Mouse (Mus musculus) cerebellum, postnatal 14 days (tissue): ENCODE results near the gene Adarb1.

Experiments
- DNase-seq, 2 experiments: peaks; one replicate each; pipeline ENCODE4 v3.0.0; 2021; ENCODE audit warnings: mixed read lengths in 2 of 2

Adarb1 gene

DNA sequence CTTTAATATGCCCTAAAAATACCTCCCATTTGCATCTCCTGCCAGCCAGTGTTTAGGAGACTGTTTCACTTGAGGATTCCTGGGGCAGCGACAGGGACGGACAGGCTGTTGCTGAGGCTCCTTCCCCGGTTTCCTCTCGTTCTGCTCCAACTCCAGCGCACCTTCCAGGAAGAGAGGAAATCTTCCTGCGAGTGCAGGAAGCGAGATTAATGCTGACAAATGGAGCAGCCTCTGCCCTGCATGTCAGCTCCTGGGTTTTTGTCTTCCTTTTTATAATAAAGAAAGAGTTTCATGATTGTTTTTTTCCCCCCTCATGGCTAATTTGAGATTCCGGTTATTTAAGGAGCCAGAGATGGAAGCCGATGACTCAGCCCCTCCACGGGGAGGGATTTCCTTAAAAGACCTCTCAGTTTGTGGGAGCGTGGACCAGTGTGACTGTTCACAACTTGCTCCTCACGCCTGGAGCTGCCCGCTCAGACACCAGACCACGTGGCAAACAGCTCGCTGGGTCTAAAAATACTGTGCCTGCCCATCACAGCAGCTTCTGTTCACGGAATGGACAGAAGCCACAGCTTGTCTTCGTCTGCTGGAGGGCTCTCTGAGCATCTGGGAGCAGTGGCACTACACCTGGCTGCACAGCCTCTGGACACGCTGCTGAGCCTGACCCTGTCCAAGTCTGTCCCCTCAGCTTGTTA lies 16.5 kb upstream of the Adarb1 start:
- DNase-seq, result peak; percentile 58 to 59

DNA sequence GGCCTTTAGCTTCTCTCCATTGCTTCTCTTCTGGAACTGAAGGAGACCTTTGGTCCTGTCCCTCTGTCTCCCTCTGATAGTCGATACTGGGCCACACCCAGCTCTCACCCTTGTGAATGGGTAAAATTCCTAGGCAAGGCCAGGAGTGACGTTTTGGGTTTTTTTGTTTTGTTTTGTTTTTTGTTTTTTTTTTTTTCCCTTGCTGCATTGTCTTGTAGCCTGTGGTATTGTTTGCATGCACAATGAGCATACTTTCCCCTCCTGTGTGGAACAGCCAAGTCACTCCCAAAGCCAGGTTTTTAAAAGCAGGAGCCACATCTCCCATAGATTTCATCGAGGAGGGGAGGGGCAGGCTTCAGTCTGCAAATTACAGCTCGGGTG lies 16.0 kb upstream of the Adarb1 start:
- no peak for DNase-seq

DNA sequence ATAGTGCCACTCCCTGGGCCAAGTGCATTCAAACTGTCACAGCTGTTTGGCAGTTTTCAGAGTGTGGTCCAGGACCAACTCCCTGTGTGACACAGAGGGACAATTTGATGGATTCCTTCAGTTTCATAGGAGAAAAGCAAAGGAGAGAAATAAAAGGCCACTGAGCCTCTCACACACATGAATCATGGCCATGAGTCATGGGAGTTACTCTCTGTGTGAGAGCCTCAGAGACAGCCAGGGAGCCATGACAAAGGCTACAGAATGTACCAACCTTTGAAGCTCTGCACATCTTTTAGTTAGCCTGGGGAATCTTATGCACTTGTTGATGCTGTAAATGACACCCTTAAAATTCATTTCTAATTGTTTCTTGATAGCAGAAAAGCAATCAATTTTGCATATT lies 12.7 kb upstream of the Adarb1 start:
- DNase-seq, result no peak

DNA sequence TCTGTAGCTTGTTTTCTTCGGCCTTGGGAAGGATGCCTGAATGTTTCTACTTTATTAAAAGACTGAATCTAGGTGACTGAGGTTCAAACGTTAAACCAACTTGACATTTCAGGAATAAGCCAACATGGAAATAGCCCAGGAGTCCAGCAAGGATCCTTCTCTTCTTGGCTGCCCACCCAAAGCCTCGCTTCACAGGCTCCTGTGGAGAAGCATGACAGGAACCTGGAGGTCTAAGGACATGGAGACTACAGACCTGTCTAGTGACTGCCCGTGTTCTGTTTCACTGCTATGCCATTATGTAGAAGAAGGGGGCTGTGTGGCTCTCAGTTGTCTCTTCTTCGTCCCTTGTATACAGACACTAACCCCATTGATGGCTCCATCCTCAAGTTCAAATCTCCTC lies 11.9 kb upstream of the Adarb1 start:
- DNase-seq, result peak; percentile 82

DNA sequence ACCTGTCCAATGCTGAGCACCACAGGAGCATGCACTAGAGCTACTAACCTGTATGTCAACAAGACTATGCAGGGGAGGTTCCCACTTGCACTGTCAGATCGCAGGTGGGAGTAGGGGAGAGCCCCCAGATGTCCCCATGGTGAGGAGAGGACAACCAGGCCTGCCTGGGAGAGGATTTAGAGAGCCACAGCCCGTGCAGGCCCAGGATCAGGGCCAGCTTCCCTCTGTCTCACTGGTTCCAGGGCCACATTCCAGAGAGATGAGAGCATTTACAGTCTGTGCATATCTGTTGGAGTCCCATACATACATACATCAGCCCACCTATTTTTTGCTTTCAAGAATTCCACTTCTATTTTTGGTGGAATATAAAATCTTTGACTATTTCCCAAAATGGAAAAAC lies 9.5 kb upstream of the Adarb1 start:
- DNase-seq, result peak in 1 of 2 experiments; percentile 54

DNA sequence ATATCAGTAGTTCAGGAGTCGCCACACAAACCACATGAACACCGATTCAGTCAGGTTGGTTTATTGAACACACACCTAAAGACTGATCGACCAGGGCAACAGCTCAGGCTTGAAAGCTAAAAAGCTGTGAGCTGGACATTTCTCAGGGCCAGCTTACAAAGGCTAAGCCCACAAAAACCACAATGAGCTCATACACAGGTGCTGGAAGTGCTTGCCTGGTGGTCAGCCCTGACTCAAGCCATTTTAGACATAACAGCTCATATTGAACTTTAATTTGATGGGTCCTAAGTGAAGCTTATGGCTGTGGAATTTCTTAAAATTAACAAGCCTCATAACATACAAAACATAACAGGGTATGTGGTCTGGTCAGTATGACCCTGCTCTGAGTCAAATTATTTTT lies 2.1 kb upstream of the Adarb1 start:
- DNase-seq, result no peak

DNA sequence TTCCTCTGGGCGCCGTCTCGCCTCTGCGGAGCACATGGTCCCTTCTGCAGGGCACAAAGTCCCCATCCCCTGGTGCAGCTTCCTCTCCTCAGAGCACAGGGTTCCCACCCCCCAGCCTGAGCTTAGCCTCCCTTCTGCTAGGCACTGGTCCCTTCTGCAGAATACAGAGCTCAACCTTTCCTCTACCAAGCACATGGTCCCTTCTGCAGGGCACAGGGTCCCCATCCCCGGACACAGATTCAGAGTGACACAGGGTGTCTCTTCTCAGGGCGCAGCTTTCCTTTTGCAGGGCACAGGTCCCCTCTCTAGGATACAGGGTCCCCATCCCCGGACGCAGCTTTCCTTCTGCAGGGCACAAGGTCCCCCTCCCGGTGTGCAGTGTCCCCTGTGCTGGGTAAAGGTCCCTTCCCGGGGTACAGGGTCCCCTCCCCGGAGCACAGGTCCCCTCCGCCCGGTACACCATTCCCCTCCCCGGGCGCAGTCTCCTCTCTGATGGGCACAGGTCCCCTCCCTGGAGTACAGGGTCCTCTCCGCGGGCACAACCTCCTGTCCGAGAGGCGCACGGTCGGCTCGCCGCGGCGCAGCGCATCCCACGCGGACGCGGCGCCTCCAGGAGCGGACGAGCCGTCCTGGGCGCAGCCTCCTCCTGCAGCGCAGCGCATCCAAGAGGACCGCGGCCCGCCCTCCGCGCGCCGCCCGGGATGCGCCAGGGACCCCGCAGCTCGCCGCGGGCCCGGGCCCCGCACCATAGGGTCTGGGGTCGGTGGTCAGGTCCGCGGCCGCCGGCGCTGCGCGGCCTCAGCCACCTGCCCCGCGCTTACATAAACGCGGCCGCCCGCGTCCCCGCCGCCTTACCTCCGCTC lies 599 bp downstream of the Adarb1 start:
- DNase-seq, result peak; percentile 46 to 54

DNA sequence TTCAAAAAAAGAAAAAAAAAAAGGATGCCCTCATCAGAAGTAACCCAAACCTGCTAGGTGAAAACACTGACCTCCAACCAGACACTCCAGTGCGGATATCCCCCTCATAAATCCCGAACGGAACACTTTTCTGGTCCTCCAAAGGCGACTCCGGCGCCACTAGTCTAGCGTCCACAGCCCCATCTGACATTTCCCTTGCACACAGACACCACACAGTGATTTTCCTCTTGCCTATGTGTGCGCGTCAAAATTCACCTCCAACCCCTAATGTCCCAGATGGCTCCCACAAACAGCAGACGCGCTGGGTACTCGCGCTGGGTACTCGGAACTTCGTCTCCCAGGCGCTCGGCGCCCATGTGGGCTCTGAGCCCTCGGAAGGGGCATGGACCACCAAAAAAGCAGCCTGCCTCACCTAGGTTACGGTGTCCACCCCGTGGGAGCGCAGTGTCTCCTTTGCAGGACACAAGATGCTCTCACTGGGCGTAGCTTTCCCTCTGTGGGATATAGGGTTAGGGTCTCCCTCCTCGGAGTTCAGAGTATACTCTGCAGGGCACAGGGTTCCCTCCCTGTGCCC lies 1.3 kb downstream of the Adarb1 start:
- DNase-seq, result peak; percentile 42 to 48

DNA sequence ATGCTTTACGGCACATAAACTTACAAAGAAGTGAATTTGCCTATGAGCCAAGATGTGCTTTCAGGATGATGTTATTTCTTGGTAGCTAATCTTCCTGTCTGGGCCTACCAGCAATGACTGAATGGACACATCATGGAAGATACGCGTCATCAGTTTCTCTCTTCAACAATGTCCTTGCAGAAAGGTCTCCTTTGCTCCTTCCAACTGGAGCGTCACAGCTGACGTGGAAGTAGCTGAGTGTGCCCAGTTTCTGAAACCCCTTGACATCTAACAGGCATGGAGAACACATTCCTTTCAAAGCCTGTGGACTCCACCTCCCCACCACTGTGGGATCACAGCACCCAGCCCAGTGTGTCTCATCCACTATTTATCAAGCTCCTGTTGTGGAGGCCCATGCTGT lies 2.2 kb downstream of the Adarb1 start:
- peak in 1 of 2 experiments; percentile 47 for DNase-seq

DNA sequence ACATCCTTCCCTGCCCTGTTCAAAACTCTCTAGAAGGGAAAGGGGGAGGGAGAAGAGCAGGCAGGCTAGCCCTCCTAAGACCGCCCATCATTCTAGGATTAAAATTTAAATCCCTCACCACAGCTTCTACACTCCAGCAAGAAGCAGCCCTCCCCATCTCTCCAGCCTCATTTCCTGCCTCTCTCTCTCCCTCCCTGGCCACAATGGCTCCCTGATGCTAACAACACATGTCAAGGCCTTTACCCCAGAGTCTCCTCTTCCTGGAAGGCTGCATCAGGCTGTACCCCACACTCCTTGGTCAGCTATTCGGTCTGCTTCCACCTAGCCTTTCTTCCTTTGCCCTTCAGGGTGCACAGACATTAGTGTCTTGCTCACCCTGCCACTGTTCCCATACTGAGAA lies 4.3 kb downstream of the Adarb1 start:
- DNase-seq, result no peak

DNA sequence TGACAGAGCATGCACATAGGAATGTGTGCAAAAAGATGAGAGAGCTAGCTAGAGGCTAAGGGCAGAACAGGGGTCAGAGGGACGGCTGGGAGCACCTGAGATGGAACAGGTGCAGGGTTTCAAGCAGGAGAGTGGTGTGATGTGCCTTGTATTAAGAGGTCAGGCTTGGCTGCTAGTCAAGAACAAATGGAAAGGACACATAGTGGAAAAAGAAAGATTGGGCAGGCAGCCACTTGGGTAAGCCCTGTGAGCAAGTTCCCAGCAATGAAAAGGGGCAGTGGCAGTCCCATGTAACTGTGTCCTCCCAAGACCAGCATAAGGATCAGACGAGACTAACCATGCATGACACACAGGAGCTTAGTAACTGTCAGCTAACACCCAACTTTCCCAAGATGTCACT lies 8.9 kb downstream of the Adarb1 start:
- DNase-seq, result no peak

DNA sequence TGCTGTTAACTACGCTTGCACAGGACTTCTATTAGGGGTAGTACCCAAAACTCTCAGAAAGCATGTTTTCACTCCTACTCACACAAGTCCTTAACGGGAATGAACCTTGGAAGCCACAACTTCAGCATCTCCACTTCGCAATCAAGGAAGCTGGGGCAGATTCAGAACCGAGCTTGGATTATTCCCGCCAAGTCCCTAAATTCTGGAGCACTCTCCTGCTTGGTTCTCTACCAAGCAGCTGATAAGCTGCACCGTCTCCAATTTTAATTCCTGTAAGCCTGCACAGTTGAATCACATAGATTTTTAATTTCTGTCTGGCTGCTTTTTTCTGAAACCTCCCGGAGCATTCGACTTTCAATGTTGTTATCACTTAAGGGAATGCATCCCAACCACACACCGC lies 9.8 kb downstream of the Adarb1 start:
- no peak for DNase-seq

DNA sequence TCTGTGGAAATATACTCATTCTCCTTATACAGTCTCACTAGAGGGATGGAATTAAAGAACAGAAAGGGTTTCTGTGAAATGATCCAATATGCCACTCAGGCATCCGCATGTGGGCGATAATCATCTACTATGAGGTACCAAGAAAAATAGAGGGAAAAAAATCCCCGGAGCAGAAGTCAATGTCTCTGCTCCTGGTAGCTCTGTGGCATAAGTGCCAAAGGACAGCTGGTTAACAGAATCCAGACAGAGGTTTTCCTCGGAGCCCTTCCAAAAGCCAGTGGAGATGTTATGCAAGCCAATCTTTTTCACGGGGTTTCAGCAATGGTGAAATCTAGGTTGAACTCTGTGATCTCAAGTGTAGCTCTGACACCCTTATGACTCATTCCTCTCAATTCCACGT lies 11.6 kb downstream of the Adarb1 start:
- DNase-seq, result no peak

DNA sequence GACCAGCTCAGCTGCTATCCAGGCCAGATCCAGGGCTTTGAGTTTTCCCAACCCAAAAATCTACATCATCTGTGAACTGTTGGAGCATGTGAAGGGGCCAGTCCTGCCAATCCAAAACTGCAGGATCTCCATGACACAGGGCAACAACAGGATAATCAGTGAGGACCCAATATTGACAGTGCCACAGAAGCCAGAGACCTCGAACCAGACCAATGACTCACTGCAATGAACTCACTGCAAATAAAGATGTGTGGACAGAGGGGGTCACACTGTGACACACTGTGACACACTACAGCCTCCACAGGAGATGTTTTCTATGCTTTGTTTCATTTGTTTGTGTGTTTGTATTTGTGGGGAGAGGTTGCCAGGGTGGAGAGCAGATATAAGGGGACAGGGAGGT lies 15.6 kb downstream of the Adarb1 start:
- no peak for DNase-seq

DNA sequence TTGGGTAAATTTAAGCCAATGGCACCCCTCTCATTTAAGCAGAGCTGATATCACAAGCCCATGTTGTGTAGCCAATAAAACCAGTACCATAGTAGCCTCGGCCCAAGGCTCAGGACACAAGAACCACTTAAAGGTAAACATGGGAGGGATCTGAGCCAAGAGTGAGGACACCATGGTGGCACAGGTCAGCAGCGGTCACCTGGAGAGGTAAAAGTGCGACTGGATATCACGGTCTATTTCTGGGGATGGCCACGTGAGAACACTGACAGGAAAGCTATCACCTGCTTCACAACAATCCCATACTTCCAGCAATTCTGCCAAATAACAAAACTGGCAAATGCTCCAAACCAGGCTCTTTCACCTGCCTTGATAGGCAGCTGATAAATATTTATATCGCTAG lies 17.0 kb downstream of the Adarb1 start:
- DNase-seq, result no peak

DNA sequence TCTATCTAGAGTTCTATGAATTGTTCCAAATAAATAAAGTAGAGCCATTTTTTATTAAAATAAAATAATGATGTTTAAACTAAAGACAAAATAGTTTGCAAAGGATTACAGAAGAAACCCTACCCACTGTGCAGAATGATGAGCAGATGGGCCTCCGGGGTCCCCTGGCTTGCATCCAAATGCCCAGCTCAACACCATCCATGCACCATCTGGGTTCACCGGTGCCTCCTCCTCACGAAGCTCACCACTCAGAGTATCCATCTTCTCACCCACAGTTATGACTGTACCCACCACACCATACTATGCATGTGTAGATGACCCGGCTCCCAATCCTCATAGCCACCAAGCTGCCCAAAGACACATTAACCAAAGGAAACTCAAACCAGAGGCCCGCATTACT lies 18.1 kb downstream of the Adarb1 start:
- DNase-seq, result peak; percentile 86 to 88

DNA sequence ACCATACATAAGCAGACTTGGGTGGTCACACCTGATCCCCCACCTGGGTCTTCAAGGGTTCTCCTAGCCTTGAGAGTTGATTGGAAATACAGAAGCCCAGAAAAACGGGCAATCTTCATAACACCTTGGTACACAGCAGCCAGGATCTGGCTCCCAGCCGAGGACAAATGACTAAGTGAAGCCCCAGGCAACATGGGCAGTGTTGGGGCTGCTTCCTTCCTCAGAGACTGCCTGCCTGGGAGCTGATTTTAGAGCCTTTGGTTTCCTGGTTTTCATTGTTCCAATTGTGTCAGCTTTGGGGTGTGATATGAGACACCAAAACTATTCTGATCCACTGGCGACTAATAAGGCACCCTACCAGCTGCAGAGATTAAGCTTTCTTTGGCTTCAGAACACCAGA lies 20.0 kb downstream of the Adarb1 start:
- DNase-seq, result peak; percentile 61 to 66

DNA sequence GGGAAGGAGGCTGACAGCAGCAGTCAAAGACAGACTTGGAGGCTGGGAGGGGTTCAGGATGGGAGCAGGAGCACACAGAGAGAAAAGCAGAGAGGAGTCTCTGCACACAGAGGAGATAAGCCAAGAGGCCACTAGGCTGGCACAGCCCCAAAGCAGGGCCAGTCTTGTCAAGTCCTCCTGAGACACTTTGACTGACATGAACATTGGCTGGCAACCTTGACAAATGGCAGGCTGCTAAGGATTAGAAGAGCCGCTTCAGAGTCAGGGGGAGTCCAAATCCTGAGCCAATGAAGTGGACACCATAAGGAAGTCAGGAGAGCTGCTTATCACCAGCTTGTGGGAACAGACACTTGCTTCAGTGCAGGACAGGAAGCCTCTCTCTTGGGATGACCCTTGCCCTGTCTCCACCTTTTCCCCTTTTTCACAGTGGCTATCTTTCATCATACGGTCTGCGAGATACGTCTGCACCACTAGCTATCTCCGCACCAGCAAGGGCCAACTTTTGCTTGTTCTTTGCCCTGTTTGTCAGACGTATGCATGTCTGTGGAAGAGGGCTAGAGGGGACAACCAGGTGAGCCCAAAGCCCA lies 20.9 kb downstream of the Adarb1 start:
- DNase-seq, result peak; percentile 91 to 92

DNA sequence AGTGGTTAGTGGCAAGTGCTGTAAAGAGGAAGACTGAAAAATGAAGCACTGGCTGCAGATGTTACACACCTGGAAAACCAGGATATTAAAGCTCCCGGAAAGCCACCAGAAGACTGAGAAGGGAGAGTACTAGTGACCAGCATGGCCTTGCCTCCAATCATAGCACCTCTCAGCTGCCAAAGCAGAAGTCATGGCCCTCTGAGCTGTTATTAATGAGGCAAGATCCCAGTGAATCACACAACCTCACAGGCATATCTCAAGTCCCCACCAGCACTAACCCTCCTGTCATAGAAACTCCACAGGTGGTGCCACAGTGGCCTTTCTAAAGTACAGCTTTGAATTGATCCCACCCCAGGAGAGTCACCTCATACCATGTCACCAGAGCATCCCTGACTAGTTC lies 22.1 kb downstream of the Adarb1 start:
- no peak for DNase-seq

DNA sequence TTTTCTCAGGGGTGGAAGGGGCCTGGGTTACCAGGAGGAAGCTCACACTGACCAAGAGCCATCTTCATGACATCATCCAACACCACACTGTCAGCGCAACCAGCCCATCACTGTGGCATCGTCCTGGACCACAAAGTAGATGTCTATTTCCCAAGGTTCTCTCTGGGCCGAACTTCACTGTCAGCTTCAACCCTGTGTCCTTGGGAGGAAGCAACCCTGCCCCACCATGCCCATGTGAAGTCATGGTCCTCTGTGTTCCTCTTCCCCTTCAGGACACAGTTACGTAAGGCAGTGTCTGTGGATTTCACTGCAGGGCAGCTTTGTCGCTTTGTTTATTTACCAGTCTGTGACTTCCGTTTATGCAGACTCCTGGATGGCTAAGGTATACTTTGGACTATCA lies 27.0 kb downstream of the Adarb1 start:
- no peak for DNase-seq

DNA sequence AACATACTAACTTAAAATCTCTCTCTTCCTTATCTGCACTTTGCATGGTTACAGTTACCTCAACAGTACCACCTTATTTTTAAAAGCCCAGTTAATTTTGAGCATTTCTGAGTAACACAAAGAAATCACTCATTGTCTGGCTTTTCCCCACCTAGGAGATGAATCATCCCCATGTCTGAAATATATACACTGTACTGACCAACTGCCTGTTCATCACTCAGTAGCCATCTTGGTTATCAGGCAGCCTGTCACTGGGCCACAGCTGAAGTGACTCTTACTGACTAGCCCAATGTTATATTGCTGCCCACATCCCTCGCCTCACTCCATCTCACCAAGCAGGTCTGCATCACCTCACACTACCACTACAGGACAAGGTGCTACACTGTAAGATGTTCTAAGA lies 30.5 kb downstream of the Adarb1 start:
- no peak for DNase-seq

DNA sequence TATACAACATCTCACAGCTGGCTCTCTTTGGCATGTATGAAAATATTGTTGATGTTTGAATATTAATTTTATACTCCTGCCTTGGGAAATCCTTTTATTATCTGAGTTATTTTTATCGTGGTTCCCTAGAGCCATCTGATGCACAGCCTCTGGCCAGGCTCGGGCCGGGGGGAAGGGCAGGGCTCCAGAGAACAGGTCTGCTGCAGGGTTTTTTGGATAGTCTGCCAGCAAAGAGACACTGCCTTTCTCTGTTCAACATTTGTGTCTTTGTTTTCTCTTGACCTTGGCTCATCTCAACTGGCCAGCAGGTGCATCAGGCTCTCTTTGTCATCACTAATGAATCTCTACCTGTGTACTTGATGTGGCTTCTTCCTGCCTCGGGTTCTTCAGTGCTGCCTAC lies 32.3 kb downstream of the Adarb1 start:
- peak; percentile 56 to 65 for DNase-seq

DNA sequence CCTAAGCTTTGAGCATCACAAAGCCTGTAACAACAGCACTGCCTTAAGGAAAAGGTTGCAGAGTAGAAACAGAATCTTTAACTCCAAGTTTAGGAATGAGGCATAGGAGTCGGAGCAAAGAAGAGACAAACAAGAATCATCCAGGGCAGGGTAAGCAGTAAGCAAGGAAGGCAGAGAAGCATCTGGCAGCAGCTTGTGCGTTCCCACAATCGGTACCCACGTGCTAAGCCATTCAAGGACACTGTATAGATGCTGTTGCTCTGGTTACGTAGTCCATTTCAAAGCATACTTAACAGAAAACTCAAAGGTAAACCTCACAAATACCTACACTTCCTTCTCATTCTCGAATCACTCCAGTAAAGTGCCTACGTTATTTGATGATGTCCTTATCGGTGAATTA lies 35.0 kb downstream of the Adarb1 start:
- no peak for DNase-seq

DNA sequence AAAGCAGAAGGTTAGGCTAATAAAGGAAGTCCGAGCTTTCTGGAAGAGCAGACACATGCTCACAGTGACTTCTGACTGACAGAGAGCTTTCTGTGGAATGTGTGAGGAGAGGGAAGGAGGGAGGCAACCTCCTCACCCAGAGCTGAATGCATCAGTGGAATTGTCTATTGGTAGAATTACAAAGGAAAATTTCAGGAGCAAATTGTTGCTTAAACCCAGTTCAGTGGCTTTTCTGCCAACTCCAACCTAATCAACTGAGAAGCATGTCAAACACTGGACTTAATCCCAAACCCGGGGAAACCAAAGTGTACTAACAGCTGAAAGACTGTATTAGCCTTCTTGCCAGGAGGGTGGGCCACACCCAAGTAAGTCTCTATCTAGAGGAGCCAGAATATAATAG lies 36.9 kb downstream of the Adarb1 start:
- DNase-seq, result no peak
